Mouse (Mus musculus) layer of hippocampus, postnatal 25 days (tissue): ENCODE measurements around the gene Prc1. TPM values are rescaled to one million over a fixed set of nuclear protein-coding genes. Genes with fewer than 3 reads are reported as not detected.

Source experiments
- DNase-seq, 2 experiments: peaks; one replicate each; pipeline ENCODE4 v3.0.0; 2022; ENCODE audit warnings: mixed read lengths in 2 of 2, low spot score in 1 of 2; ENCODE audit errors: extremely low spot score in 1 of 2
- total RNA-seq, 2 experiments: library from RNA; stranded (reverse); gene quantifications; 2 replicates each; pipeline ENCODE4 v1.2.3; 2021

Gene Prc1
- total RNA-seq, 2 experiments from 2014 or later, result 2.2 to 2.7 TPM

GRCm38 (mm10) chr7:80326076-80326475 is 31.8 kb downstream of the Prc1 start:
- no peak for DNase-seq

GRCm38 (mm10) chr7:80330278-80330677 is 36.0 kb downstream of the Prc1 start:
- DNase-seq, result no peak

GRCm38 (mm10) chr7:80331433-80331832 is 37.2 kb downstream of the Prc1 start:
- DNase-seq, result no peak

- DNase-seq, result no peak
Measured at GRCm38 (mm10) chr7:80334848-80335247, 40.6 kb downstream of the Prc1 start.

GRCm38 (mm10) chr7:80336932-80337331 is 42.7 kb downstream of the Prc1 start:
- DNase-seq, result no peak

- peak in 1 of 2 experiments; percentile 29 for DNase-seq
Measured at GRCm38 (mm10) chr7:80339371-80339770, 45.1 kb downstream of the Prc1 start.

GRCm38 (mm10) chr7:80339793-80340628 is 45.8 kb downstream of the Prc1 start:
- DNase-seq, result peak; percentile 90 to 98

GRCm38 (mm10) chr7:80340793-80341192 is 46.5 kb downstream of the Prc1 start, which contains the start of gene Unc45a:
TSS of gene Unc45a (minus strand) at chr7:80341005.
- peak; percentile 30 to 35 for DNase-seq

- DNase-seq, result no peak
Measured at GRCm38 (mm10) chr7:80341793-80342192, 47.5 kb downstream of the Prc1 start.

GRCm38 (mm10) chr7:80342858-80343257 is 48.6 kb downstream of the Prc1 start, which contains the start of gene Hddc3:
TSS of gene Hddc3 (plus strand) at chr7:80343104.
- peak; percentile 95 to 99 for DNase-seq

- no peak for DNase-seq
Measured at GRCm38 (mm10) chr7:80343270-80344018, 49.2 kb downstream of the Prc1 start.

- no peak for DNase-seq
Measured at GRCm38 (mm10) chr7:80346173-80346572, 51.9 kb downstream of the Prc1 start.

GRCm38 (mm10) chr7:80346830-80347229 is 52.6 kb downstream of the Prc1 start:
- no peak for DNase-seq

- DNase-seq, result no peak
Measured at GRCm38 (mm10) chr7:80347670-80348586, 53.7 kb downstream of the Prc1 start.

- no peak for DNase-seq
Measured at GRCm38 (mm10) chr7:80350808-80351207, 56.6 kb downstream of the Prc1 start.

GRCm38 (mm10) chr7:80352920-80353319 is 58.7 kb downstream of the Prc1 start:
- DNase-seq, result no peak

GRCm38 (mm10) chr7:80356351-80356750 is 62.1 kb downstream of the Prc1 start:
- no peak for DNase-seq

GRCm38 (mm10) chr7:80357156-80357555 is 62.9 kb downstream of the Prc1 start:
- DNase-seq, result no peak

- no peak for DNase-seq
Measured at GRCm38 (mm10) chr7:80358039-80358438, 63.8 kb downstream of the Prc1 start.

- no peak for DNase-seq
Measured at GRCm38 (mm10) chr7:80360435-80360834, 66.2 kb downstream of the Prc1 start.
